ENCODE assay signal across 25 mouse cellular contexts in genomic region chr2:170543625-170544024, GRCm38 (mm10). TPM values are rescaled to one million over a fixed set of nuclear protein-coding genes. Genes with fewer than 3 reads are reported as not detected.
DNase-seq lines count a peak whose midpoint lies in the region; ATAC-seq and TF ChIP-seq lines count a peak whose summit lies in the region.
"Had no signal": no experiment of that assay in that cellular context is flagged by ENCODE, and none has a peak within 500 bp of the region (broad histone marks: within the 10 kb centered on the region; RNA-seq: fewer than 3 reads in every experiment).

No protein-coding gene starts in this region.

- H3K27me3 ChIP-seq in lung, postnatal 0 days (replicated peaks; ENCODE audit: insufficient read depth, low read length): no peaks in the 10 kb centered on the region
- no peaks in the 10 kb centered on the region for H3K27me3 ChIP-seq in stomach, embryonic 16.5 days (ENCODE audit: control insufficient read depth, insufficient read depth, low read length)
- H3K27me3 ChIP-seq in stomach, postnatal 0 days (ENCODE audit: control insufficient read depth, insufficient read depth, low read length): no peaks in the 10 kb centered on the region
- H3K27me3 ChIP-seq: embryonic facial prominence, embryonic 12.5 days; forebrain, embryonic 15.5 days had no signal

- TF ChIP-seq POLR2A in lung, adult 2 months (IDR thresholded peaks at IDR 0.05; ENCODE audit: borderline replicate concordance, extremely low read depth, low read depth, low read length): no peak

- no peak overlapping the region for H3K9ac ChIP-seq in lung, postnatal 0 days (replicated peaks; ENCODE audit: low read depth)
- no peak overlapping the region for H3K9ac ChIP-seq in stomach, embryonic 16.5 days (ENCODE audit: low read length)
- H3K9ac ChIP-seq in stomach, postnatal 0 days (ENCODE audit: low read length): no peak overlapping the region
- H3K9ac ChIP-seq: embryonic facial prominence, embryonic 12.5 days; forebrain, embryonic 13.5 days; forebrain, embryonic 15.5 days; forebrain, postnatal 0 days had no signal

- no peak overlapping the region for H3K4me3 ChIP-seq in lung, postnatal 0 days (ENCODE audit: low read depth, low read length)
- no peak overlapping the region for H3K4me3 ChIP-seq in lung, adult 2 months (replicated peaks; ENCODE audit: extremely low read depth, low read depth, low read length)
- H3K4me3 ChIP-seq in stomach, embryonic 16.5 days (replicated peaks; ENCODE audit: low read length): no peak overlapping the region
- no peak overlapping the region for H3K4me3 ChIP-seq in stomach, postnatal 0 days (ENCODE audit: low read depth, low read length)
- H3K4me3 ChIP-seq: embryonic facial prominence, embryonic 12.5 days; forebrain, embryonic 13.5 days; forebrain, embryonic 15.5 days had no signal

- H3K36me3 ChIP-seq in lung, postnatal 0 days (ENCODE audit: insufficient read depth, low read length): no peaks in the 10 kb centered on the region
- H3K36me3 ChIP-seq in stomach, embryonic 16.5 days (ENCODE audit: control insufficient read depth, insufficient read depth, low read length): no peaks in the 10 kb centered on the region
- no peaks in the 10 kb centered on the region for H3K36me3 ChIP-seq in stomach, postnatal 0 days (ENCODE audit: control insufficient read depth, insufficient read depth, low read length)
- H3K36me3 ChIP-seq: embryonic facial prominence, embryonic 12.5 days; forebrain, embryonic 15.5 days had no signal

- H3K9me3 ChIP-seq in lung, postnatal 0 days (ENCODE audit: low read length): no peaks in the 10 kb centered on the region
- H3K9me3 ChIP-seq in stomach, embryonic 16.5 days (replicated peaks; ENCODE audit: control insufficient read depth, low read length): no peaks in the 10 kb centered on the region
- no peaks in the 10 kb centered on the region for H3K9me3 ChIP-seq in stomach, postnatal 0 days (ENCODE audit: control insufficient read depth, low read length)
- H3K9me3 ChIP-seq: embryonic facial prominence, embryonic 12.5 days; forebrain, embryonic 13.5 days; forebrain, embryonic 15.5 days had no signal

- no peak for TF ChIP-seq CTCF in lung, postnatal 0 days (IDR thresholded peaks at IDR 0.05)
- no peak for TF ChIP-seq CTCF in lung, adult 2 months (IDR thresholded peaks at IDR 0.05; ENCODE audit: insufficient read depth, low read length)
- TF ChIP-seq CTCF in stomach, postnatal 0 days (IDR thresholded peaks at IDR 0.05; ENCODE audit: low read depth): no peak

- H3K27ac ChIP-seq in lung, postnatal 0 days (ENCODE audit: low read length): no peak overlapping the region
- no peak overlapping the region for H3K27ac ChIP-seq in stomach, embryonic 16.5 days (ENCODE audit: low read length)
- H3K27ac ChIP-seq in stomach, postnatal 0 days (replicated peaks): no peak overlapping the region
- H3K27ac ChIP-seq: embryonic facial prominence, embryonic 12.5 days; forebrain, embryonic 13.5 days; forebrain, embryonic 15.5 days had no signal

- WGBS in lung, postnatal 0 days: 57% methylated on average over 5 of the region's 5 CpGs
- 61% methylated on average over 5 of the region's 5 CpGs for WGBS in lung, adult 2 months
- whole genome bisulfite sequencing in stomach, embryonic 16.5 days: 74% methylated on average over 5 of the region's 5 CpGs
- 54% methylated on average over 5 of the region's 5 CpGs for WGBS in stomach, postnatal 0 days

- TF ChIP-seq EP300 in lung, postnatal 0 days (IDR thresholded peaks at IDR 0.05): no peak
- TF ChIP-seq EP300 in stomach, postnatal 0 days (optimal IDR thresholded peaks at IDR 0.05): no peak

- H3K4me2 ChIP-seq in lung, postnatal 0 days (replicated peaks; ENCODE audit: low read depth, low read length): no peak overlapping the region
- no peak overlapping the region for H3K4me2 ChIP-seq in stomach, embryonic 16.5 days (ENCODE audit: low read depth, low read length)
- H3K4me2 ChIP-seq in stomach, postnatal 0 days (replicated peaks; ENCODE audit: low read depth): no peak overlapping the region
- H3K4me2 ChIP-seq: embryonic facial prominence, embryonic 12.5 days; forebrain, embryonic 13.5 days; forebrain, embryonic 15.5 days had no signal

- ATAC-seq in lung, postnatal 0 days: no peak; the same call in 1 of the 2 replicates
- ATAC-seq in stomach, embryonic 16.5 days (ENCODE audit: insufficient read depth, low FRiP score): peak; percentile 69
- no peak for ATAC-seq in stomach, postnatal 0 days (ENCODE audit: low FRiP score, low TSS enrichment)
- ATAC-seq: forebrain, embryonic 13.5 days; forebrain, embryonic 15.5 days; forebrain, postnatal 0 days had no signal

- peak; percentile 20 to 32 for DNase-seq in lung, adult 18-20 months
- no peak for DNase-seq in lung, postnatal 10 days
- DNase-seq in lung, postnatal 0 days (ENCODE audit: low spot score): peak; percentile 24
- DNase-seq in lung, adult 2 months: no peak
- DNase-seq in stomach, postnatal 0 days (ENCODE audit: low spot score): no peak
- DNase-seq in lung, postnatal 36 days: peak; percentile 24
- no peak for DNase-seq in kidney, postnatal 10 days
- DNase-seq: adrenal gland, adult 2 months; adrenal gland, postnatal 10 days; adrenal gland, postnatal 25 days; cerebellum, adult 11 months; cerebellum, adult 18-20 months; cerebellum, adult 8-10 months; cerebellum, adult 9-11 months; cerebellum, postnatal 14 days; cerebellum, postnatal 36 days; embryo, embryonic 11 days; forebrain, postnatal 0 days had no signal

- H3K4me1 ChIP-seq in lung, postnatal 0 days (ENCODE audit: insufficient read depth, low read depth, low read length): no peaks in the 10 kb centered on the region
- no peaks in the 10 kb centered on the region for H3K4me1 ChIP-seq in lung, adult 2 months (ENCODE audit: control insufficient read depth, insufficient read depth, low read length)
- no peaks in the 10 kb centered on the region for H3K4me1 ChIP-seq in stomach, embryonic 16.5 days (ENCODE audit: control insufficient read depth, insufficient read depth, low read length)
- no peaks in the 10 kb centered on the region for H3K4me1 ChIP-seq in stomach, postnatal 0 days (replicated peaks; ENCODE audit: control insufficient read depth, insufficient read depth)

RNA-seq across cellular contexts. Expression of gene Cyp24a1, which starts 46.7 kb away (rescaled TPM):
- not detected in 2 replicates for polyA plus RNA-seq in lung, postnatal 0 days (2015; fragmentation: Nextera tagmentation; extraction: Ambion mirVana)
- not detected in 2 replicates for polyA plus RNA-seq in lung, adult 2 months (2012; rRNA removed)
- polyA plus RNA-seq in stomach, embryonic 16.5 days (2015; fragmentation: Nextera tagmentation; extraction: Ambion mirVana): not detected in 2 replicates
- not detected in 2 replicates for polyA plus RNA-seq in stomach, postnatal 0 days (2015; fragmentation: Nextera tagmentation; extraction: Ambion mirVana)
- polyA plus RNA-seq: C2C12; embryonic facial prominence, embryonic 12.5 days; forebrain, embryonic 11.5 days; forebrain, postnatal 0 days had no signal

RNA-seq across cellular contexts. Expression of gene Pfdn4, which starts 47.4 kb away (rescaled TPM):
- 50.4 and 60.0 TPM in 2 replicates for polyA plus RNA-seq in lung, postnatal 0 days (2015; fragmentation: Nextera tagmentation; extraction: Ambion mirVana)
- polyA plus RNA-seq in lung, adult 2 months (2012; rRNA removed): 2.9 and 5.0 TPM in 2 replicates
- polyA plus RNA-seq in stomach, embryonic 16.5 days (2015; fragmentation: Nextera tagmentation; extraction: Ambion mirVana): 53.0 and 67.3 TPM in 2 replicates
- 55.6 and 61.8 TPM in 2 replicates for polyA plus RNA-seq in stomach, postnatal 0 days (2015; fragmentation: Nextera tagmentation; extraction: Ambion mirVana)

RNA-seq across cellular contexts. Expression of gene 4930470P17Rik, which starts 58.2 kb away (rescaled TPM):
- not detected in 2 replicates for polyA plus RNA-seq in lung, postnatal 0 days (2015; fragmentation: Nextera tagmentation; extraction: Ambion mirVana)
- polyA plus RNA-seq in lung, adult 2 months (2012; rRNA removed): not detected in 2 replicates
- polyA plus RNA-seq in stomach, embryonic 16.5 days (2015; fragmentation: Nextera tagmentation; extraction: Ambion mirVana): not detected in 2 replicates
- not detected in 2 replicates for polyA plus RNA-seq in stomach, postnatal 0 days (2015; fragmentation: Nextera tagmentation; extraction: Ambion mirVana)
- polyA plus RNA-seq: adrenal gland, adult 2 months; brain, embryonic 14.5 days; C2C12; embryonic facial prominence, embryonic 12.5 days; forebrain, embryonic 11.5 days; forebrain, embryonic 13.5 days; forebrain, embryonic 15.5 days had no signal

Comparison
In these comparisons a context has a peak if more than half of its experiments do, and no peak if none do; other contexts are left out.
1. DNase-seq: peak in lung, adult 18-20 months (2 of 2), lung, postnatal 0 days (single experiment) and lung, postnatal 36 days (single experiment); none in lung, postnatal 10 days (single experiment), lung, adult 2 months (single experiment), stomach, postnatal 0 days (single experiment) and kidney, postnatal 10 days (single experiment).